Mouse (Mus musculus) gastrocnemius, adult 2 months (tissue): ENCODE data around the gene Unc5cl. TPM values are rescaled to one million over a fixed set of nuclear protein-coding genes. Genes with fewer than 3 reads are reported as not detected.

Experiments used
- DNase-seq: peaks from one replicate; pipeline ENCODE4 v3.0.0; 2022
- H3K27ac ChIP-seq: fragments of 200-600 bp; 2 replicates; pipeline ENCODE4 v1.8.1; 2022; ENCODE audit warnings: mild to moderate bottlenecking
- H3K4me3 ChIP-seq: fragments of 200-600 bp; 2 replicates; pipeline ENCODE4 v1.8.1; 2022; ENCODE audit warnings: mild to moderate bottlenecking, moderate library complexity
- CTCF ChIP-seq: fragments of 200-600 bp; IDR thresholded peaks from 2 replicates; pipeline ENCODE4 v1.8.1; 2022; ENCODE audit warnings: antibody characterized with exemption, mild to moderate bottlenecking, moderate library complexity
- intact Hi-C: fragments of 180-260 bp; cut with DNase I; formaldehyde crosslinking; loops from one replicate; pipeline ENCODE4 v1.15.1; 2025
- total RNA-seq, 2 experiments: library from RNA; stranded (reverse); gene quantifications; 2 replicates each; pipeline ENCODE4 v1.2.3; 2021

The Unc5cl gene
- total RNA-seq, 2 experiments from 2014 or later: not detected

DNA sequence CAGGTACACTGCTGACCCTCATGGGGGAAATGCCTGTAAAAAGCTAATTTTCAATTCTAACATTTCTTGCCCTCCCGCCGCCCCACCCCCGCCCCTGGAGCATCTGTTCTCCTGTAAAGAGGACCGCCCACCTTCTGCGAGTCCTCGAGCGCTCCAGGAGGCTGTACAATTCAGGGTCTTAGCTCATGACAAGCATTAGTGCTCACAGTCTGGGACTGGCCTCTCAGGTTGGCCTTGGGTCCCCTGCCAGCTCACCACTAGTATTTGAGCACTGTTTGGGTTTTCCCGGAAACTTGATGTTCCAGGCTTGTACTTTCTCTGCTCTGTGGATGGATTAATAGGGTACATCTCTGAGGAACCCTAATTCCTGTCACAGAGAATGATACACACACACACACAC, 39.3 kb downstream of the Unc5cl start:
- intact Hi-C loops: no loop called here
- no peak for TF ChIP-seq CTCF
- Histone ChIP-seq H3K4me3 (no peak overlapping the region), H3K27ac (no peak overlapping the region)
- DNase-seq: no peak

DNA sequence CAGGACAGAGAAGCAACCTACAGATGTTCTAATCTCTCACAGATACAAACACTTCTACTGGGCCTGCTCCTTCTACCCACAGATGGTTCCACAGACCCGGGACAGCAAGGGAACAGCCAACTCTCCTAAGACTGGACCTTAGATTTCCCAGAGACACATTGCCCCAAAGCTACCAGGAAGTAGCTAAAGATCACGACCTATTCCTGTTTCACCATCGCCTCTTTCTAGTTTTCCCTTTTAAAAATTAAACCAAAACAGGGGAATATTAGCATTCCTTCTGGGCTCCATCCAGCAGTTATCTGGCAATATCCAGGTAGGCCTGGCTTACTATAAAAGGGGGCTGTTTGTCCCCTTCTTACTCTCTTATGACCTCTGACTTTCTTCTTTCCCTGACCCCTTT, 43.3 kb downstream of the Unc5cl start:
- Histone ChIP-seq H3K27ac (no peak overlapping the region), H3K4me3 (no peak overlapping the region)
- DNase-seq: no peak
- no peak for TF ChIP-seq CTCF
- intact Hi-C loops: no loop called here

DNA sequence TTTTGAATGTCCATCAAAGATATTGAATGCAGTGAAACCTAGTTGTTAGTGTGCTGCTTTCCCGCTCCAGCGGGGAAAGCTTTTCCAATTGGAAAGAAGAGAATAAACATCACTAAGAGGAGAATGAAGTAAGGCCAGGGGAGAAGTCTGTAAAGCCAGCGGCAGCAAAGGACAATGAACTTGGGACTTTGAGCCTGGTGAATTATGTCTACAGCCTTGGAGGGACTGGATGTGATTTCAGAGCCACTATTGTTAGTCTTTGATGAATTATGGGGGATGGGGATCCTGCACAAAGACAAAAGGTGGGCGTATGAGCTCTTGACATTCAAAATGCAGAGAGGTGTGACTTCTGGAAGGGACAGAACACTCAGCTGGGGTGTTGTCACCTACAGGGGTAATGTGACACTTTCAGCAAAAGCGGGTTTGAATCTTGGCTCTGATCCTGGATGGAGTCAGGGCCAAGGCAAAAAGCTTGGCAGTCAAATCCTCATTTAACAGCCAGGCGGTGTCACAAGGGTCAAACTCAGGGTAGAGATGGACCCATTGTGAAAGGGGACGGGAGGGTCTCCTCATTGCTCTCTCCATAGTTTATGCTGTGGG, 46.2 kb downstream of the Unc5cl start:
- Histone ChIP-seq H3K4me3 (no peak overlapping the region), H3K27ac (no peak overlapping the region)
- intact Hi-C loops: no loop called here
- TF ChIP-seq CTCF: no peak
- DNase-seq: no peak

DNA sequence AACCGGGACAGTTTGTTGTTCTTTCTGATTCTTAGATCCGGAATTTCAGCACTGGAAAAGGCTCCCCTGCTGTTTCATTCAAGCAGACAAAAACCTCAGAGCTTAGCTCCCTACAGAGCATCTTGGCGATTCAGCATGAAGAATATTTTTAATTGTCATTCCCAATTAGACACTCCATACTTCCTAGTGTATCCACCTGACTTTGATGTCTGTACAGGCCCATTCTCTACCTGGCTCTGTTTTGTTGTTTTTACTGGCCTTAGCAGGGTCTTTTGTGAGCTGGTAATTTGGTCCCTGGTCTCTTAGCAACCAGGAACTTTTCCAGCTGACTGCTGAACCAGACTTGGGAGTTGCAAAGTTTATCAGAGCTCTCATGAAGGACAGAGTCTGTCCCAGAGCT, 50.3 kb downstream of the Unc5cl start:
- intact Hi-C loops: no loop called here
- H3K27ac ChIP-seq: no peak overlapping the region
- TF ChIP-seq CTCF: no peak

DNA sequence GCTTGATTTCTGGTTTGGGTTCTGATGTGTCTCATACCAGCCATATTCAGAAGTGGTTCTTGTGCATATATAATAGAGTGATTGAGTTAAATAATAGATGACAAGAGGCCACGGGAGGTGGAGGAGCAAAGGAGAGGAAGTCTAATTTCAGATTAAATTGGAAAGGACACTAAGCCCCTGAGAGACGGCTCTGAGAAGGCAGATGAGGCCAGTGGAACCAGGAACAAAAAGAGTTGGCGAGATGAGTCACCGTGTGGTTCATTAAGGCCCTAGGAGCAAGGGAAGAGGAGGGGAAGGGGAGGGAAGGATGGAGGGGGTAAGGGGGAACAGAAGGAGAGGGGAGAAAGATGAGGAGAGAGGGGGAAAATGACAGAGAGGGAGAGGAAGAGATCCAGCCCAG, 52.3 kb downstream of the Unc5cl start:
- intact Hi-C loops: no loop called here
- H3K27ac ChIP-seq: no peak overlapping the region
- DNase-seq: no peak
- H3K4me3 ChIP-seq: no peak overlapping the region
- TF ChIP-seq CTCF: no peak

More for the DNA sequence above, 50.3 kb downstream of the Unc5cl start:
- no peak for DNase-seq
- no peak overlapping the region for H3K4me3 ChIP-seq

DNA sequence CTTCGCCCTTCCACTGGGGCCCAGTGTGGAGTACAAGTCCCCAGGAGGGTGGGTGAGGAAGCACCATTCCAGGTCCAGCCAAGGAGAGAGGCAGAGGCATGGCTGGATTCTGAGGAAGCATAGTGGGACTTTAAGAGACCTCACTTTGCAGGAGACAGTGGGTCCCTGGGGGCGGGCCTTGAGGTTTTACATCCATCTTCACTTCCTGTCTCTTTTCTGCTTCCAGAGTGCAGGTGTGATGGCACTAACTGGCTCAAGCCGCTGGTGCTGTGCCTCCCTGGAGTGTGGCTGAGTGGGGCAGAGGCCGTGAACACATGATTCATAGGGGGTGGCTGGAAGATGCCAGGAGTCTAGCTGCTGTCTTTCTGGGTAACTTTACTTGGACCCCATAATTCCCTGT, 54.9 kb downstream of the Unc5cl start:
- no peak overlapping the region for H3K4me3 ChIP-seq
- no peak for DNase-seq
- no peak overlapping the region for H3K27ac ChIP-seq
- TF ChIP-seq CTCF: no peak
- intact Hi-C loops: no loop called here

DNA sequence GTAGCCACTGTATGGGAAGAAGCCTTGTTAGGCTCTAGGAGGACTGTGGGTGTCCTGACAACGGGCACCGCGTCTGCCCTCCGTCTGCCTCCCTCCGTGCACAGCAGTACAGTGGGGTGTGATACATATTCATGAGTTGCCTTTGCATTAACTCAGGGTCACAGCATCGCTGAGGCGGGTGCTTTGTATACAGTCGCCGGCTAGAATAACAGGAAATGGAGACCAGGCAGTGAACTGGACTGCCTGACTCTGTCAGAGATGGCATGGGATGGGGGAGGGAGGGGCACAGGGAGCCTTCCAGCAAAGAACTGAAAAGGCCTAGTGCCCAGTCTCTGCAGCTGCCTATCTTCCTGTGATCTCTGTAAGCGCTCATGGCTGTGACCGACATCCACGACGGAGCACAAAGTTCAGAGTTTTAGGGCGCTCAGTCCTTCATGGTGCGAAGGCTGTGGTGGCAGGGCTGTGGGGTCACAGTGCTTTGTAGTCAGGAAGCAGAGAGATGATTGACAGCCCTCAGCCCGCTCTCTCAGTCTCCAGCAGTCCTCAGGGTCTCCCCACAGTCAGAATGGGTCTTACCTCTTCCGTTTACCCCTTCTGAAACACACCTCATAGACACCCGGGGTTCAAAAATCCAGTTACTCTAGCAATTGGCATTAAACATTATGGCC, 58.0 kb downstream of the Unc5cl start:
- Histone ChIP-seq H3K27ac (no peak overlapping the region), H3K4me3 (no peak overlapping the region)
- no peak for TF ChIP-seq CTCF
- intact Hi-C loops: no loop called here
- DNase-seq: no peak

DNA sequence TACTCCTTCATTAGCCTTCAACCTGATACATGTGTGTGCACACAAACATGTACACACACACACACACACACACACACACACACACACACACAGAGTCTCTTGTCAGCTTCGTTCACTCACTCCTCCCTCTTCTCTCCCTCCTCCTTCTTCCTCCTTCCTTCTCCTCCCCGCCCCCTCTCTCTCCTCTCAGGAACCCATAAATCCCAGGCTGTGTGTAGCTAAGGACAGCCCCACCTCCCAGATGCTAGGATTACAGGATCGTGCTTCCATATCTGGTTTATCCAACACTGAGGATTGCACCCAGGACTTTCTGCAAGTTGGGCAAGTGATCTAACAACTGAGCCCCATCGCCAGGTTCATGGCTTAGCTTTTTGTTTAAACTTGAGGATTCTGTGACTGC, 59.9 kb downstream of the Unc5cl start:
- Histone ChIP-seq H3K4me3 (no peak overlapping the region), H3K27ac (no peak overlapping the region)
- TF ChIP-seq CTCF: no peak
- intact Hi-C loops: no loop called here
- DNase-seq: no peak

DNA sequence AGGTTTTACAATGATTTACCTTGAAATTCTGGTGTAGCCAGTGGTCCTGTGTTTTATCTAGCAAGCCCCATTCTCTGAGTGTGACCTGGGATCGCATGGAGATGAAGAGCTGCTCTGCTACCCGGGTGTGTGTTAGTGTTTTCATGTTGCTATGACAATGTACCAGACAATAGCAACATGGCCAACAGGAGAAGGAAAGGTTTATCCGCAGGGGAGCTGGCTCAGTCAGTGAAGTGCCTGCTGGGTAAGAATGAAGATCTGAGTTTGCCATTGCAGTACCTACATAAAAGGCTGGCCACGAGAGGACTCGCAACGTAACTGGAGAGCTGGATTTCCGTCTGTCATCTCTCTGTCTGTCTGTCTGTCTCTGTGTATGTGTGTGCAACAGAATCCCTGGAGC, 64.3 kb downstream of the Unc5cl start:
- intact Hi-C loops: no loop called here
- no peak for DNase-seq
- H3K4me3 ChIP-seq: no peak overlapping the region
- no peak for TF ChIP-seq CTCF
- H3K27ac ChIP-seq: no peak overlapping the region

DNA sequence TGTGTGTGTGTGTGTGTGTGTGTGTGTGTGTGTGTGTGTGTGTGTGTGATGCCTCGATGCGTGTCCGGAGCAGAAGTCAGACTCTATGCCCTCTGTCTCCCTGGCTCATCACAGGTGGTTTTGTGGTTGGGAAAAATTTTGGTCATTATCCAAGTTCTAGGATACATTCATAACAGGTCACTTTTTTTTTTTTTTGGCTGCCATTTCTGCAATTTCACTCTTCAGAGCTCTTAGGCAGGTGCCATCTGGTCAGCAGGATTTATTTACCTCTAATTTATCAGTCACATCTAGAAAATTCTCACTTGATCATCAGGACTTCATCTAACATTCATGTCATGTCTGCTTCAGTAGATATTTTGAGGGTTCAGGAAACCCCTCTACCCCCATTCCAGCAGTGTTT, 65.7 kb downstream of the Unc5cl start:
- no peak overlapping the region for H3K27ac ChIP-seq
- H3K4me3 ChIP-seq: no peak overlapping the region
- DNase-seq: no peak
- no peak for TF ChIP-seq CTCF
- intact Hi-C loops: no loop called here

DNA sequence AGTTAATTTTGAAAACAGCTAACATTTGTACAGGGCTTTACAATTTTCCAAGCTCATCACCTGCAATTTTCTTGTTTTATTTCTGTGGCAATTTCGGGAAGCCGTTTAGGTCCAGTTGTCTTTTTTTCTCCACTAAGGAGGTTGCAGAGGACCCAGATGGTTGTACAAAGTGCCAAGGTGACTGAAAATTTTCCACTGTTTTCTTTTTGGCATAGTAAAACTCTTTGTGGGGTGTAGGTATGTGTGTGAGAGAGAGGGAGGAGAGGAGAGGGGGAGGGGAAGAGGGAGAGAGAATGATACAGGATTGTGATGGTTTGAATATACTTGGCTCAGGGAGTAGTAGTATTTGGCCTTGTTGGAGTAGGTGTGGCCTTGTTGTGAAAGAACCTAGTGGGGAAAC, 68.4 kb downstream of the Unc5cl start:
- TF ChIP-seq CTCF: no peak
- Histone ChIP-seq H3K4me3 (no peak overlapping the region), H3K27ac (no peak overlapping the region)
- intact Hi-C loops: no loop called here
- DNase-seq: no peak

DNA sequence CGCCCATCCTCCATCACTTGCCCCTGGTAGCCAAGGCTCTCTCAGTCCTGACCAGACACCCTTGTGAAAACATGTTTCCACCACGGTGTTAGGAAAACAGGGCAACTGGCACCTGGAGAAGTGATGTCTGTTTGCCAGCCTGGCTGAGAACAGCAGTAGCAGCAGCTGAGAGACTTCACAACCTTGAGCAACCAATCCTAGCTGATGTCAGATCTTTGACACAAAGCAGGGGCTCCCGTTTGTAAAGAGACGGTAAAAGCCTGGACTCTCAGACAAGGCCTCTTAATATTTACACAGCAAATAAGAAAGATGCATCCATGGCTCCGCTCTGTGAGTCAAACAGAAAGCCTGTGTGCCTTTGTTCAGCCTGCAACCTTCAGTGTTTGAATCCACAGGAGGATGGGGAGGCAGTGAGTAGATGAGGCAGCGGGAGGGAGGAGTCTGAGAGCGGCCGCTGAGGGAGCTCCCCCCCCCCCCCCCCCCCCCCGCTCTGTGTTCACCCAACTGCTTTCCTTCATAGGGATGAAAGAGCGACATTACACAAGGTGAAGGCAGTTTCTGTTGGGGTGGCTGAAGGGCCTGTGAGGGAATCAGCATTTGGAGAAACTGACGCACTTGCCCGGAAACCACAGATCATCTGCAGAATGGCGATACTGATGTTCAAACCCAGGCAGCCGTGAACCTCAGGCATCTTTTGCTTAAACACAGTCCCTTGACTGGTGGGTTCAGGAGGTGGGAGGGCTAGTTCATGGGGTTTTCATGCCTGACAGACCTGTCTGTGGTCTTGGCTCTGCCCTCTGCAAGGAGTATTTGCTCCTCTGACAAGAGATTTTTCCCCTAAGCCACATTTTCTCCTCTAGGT, 79.4 kb downstream of the Unc5cl start:
- H3K27ac ChIP-seq: no peak overlapping the region
- intact Hi-C loops: no loop called here
- no peak overlapping the region for H3K4me3 ChIP-seq
- no peak for DNase-seq
- no peak for TF ChIP-seq CTCF

DNA sequence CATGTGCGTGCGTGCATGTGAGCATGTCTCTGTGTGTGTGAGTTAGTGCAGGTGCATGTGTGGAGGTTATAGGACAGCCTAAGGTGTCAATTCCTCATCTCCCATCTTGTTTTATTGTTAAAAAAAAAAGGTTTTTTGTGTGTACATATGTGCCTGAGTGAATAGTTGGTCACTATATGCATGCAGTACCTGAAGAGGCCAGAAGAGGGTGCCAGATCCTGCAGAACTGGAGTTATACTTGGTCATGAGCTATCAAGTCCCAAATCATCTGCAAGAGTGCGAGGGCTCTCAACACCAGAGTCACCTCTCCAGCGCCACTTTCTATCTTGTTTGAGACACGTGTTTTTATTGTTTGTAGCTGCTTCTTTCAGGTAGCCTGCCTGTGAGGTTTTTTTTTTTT, 83.6 kb downstream of the Unc5cl start:
- Histone ChIP-seq H3K27ac (no peak overlapping the region), H3K4me3 (no peak overlapping the region)
- no peak for DNase-seq
- intact Hi-C loops: loop anchor here (5.0 kb wide), 1 partner anchor 64 kb away; no protein-coding TSS in a partner anchor
- peak; percentile 63 for TF ChIP-seq CTCF
